Mouse (Mus musculus) thymus, adult 2 months (tissue): Measurements from ENCODE around the gene Lonrf2. TPM values are rescaled to one million over a fixed set of nuclear protein-coding genes. Genes with fewer than 3 reads are reported as not detected.

Experiments used
- DNase-seq: peaks from one replicate; pipeline ENCODE4 v3.0.0; 2021
- H3K27ac ChIP-seq: fragments of 200-500 bp; 2 replicates; pipeline ENCODE4 v1.5.1; 2012; ENCODE audit warnings: low read length, control low read depth; ENCODE audit not compliant: control insufficient read depth, insufficient read depth
- H3K27me3 ChIP-seq: fragments of 200-500 bp; 2 replicates; pipeline ENCODE4 v1.6.1; 2012; ENCODE audit warnings: mild to moderate bottlenecking, low read length, moderate library complexity, mixed read lengths; ENCODE audit not compliant: control insufficient read depth, insufficient read depth
- H3K36me3 ChIP-seq: fragments of 200-500 bp; 2 replicates; pipeline ENCODE4 v1.6.1; 2012; ENCODE audit warnings: mild to moderate bottlenecking, low read length, moderate library complexity; ENCODE audit not compliant: control insufficient read depth, insufficient read depth
- H3K4me1 ChIP-seq: fragments of 200-500 bp; replicated peaks from 2 replicates; pipeline ENCODE4 v1.6.1; 2012; ENCODE audit warnings: low read length; ENCODE audit not compliant: control insufficient read depth, insufficient read depth
- H3K4me3 ChIP-seq: fragments of 200-500 bp; 2 replicates; pipeline ENCODE4 v1.5.1; 2012; ENCODE audit warnings: mild to moderate bottlenecking, low read length, control low read depth, moderate library complexity; ENCODE audit not compliant: control insufficient read depth, insufficient read depth
- CTCF ChIP-seq: fragments of 200-500 bp; IDR thresholded peaks from 2 replicates; pipeline ENCODE4 v1.5.1; 2012; ENCODE audit warnings: mild to moderate bottlenecking, control low read depth, low read length, moderate library complexity, borderline replicate concordance; ENCODE audit not compliant: control insufficient read depth, poor library complexity, insufficient read depth; ENCODE audit errors: extremely low read depth
- POLR2A ChIP-seq: fragments of 200-500 bp; IDR thresholded peaks from 2 replicates; pipeline ENCODE4 v1.6.1; 2012; ENCODE audit warnings: mild to moderate bottlenecking, low read length, control low read depth, moderate library complexity; ENCODE audit not compliant: control insufficient read depth, poor library complexity, insufficient read depth; ENCODE audit errors: extremely low read depth
- WGBS: fragments of 180-500 bp; shearing (Covaris S2); methylation state at CpG from one replicate; pipeline ENCODE4 v1.1.7; 2018; 5-methylcytosine and 5-hydroxymethylcytosine counted together
- polyA plus RNA-seq: library from polyadenylated mRNA; depleted of rRNA; stranded (reverse); fragments of >200 nt; gene quantifications from 2 replicates; pipeline ENCODE4 v1.2.3, GENCODE M21; 2012; rRNA removed

Lonrf2 gene
- polyA plus RNA-seq, 1 experiment, result 0.46 TPM

GRCm38 (mm10) chr1:38766661-38767572 is 69.6 kb downstream of the Lonrf2 start:
- Histone ChIP-seq H3K27ac (no peak overlapping the region), H3K27me3 (no peaks in the 10 kb centered on the region), H3K36me3 (no peaks in the 10 kb centered on the region), H3K4me3 (no peak overlapping the region), H3K4me1 (no peaks in the 10 kb centered on the region)
- TF ChIP-seq POLR2A (no peak), CTCF (no peak)
- no peak for DNase-seq
- WGBS, result 90% methylated on average over 18 of the region's 18 CpGs

- Histone ChIP-seq H3K27me3 (no peaks in the 10 kb centered on the region), H3K4me1 (no peaks in the 10 kb centered on the region), H3K27ac (no peak overlapping the region), H3K4me3 (no peak overlapping the region), H3K36me3 (no peaks in the 10 kb centered on the region)
- no peak for TF ChIP-seq CTCF
- no peak for TF ChIP-seq POLR2A
- DNase-seq, result no peak
- WGBS, result 90% methylated on average over 4 of the region's 4 CpGs
Measured at GRCm38 (mm10) chr1:38766254-38766653, 70.3 kb downstream of the Lonrf2 start.

- no peak overlapping the region for H3K27ac ChIP-seq
- DNase-seq, result no peak
- no peak for TF ChIP-seq POLR2A
- no peak for TF ChIP-seq CTCF
- WGBS, result 96% methylated on average over 10 of the region's 10 CpGs
- no peak overlapping the region for H3K4me3 ChIP-seq
- H3K27me3 ChIP-seq, result no peaks in the 10 kb centered on the region
- no peaks in the 10 kb centered on the region; the same call in 1 of the 2 replicates for H3K4me1 ChIP-seq
- no peaks in the 10 kb centered on the region for H3K36me3 ChIP-seq
Measured at GRCm38 (mm10) chr1:38763960-38764613, 72.4 kb downstream of the Lonrf2 start.

- Histone ChIP-seq H3K4me1 (no peaks in the 10 kb centered on the region; the same call in 1 of the 2 replicates), H3K4me3 (no peak overlapping the region), H3K27ac (no peak overlapping the region), H3K36me3 (no peaks in the 10 kb centered on the region), H3K27me3 (no peaks in the 10 kb centered on the region)
- no peak for DNase-seq
- no peak for TF ChIP-seq CTCF
- 61% methylated on average over 9 of the region's 9 CpGs for WGBS
Measured at GRCm38 (mm10) chr1:38760424-38760823, 76.1 kb downstream of the Lonrf2 start.

GRCm38 (mm10) chr1:38757791-38758403 is 78.6 kb downstream of the Lonrf2 start:
- TF ChIP-seq POLR2A (no peak), CTCF (no peak)
- Histone ChIP-seq H3K4me3 (no peak overlapping the region), H3K27me3 (no peaks in the 10 kb centered on the region), H3K4me1 (no peaks in the 10 kb centered on the region; the same call in 1 of the 2 replicates), H3K36me3 (no peaks in the 10 kb centered on the region), H3K27ac (no peak overlapping the region)
- WGBS, result 94% methylated on average over 5 of the region's 5 CpGs
- no peak for DNase-seq

- TF ChIP-seq POLR2A (no peak), CTCF (no peak)
- 77% methylated on average over 1 of the region's 1 CpGs for WGBS
Measured at GRCm38 (mm10) chr1:38743863-38744262, 92.6 kb downstream of the Lonrf2 start.

More at GRCm38 (mm10) chr1:38743863-38744262, 92.6 kb downstream of the Lonrf2 start:
- H3K27ac ChIP-seq, result no peak overlapping the region
- H3K4me1 ChIP-seq, result no peaks in the 10 kb centered on the region
- no peaks in the 10 kb centered on the region for H3K27me3 ChIP-seq
- no peak for DNase-seq
- H3K4me3 ChIP-seq, result no peak overlapping the region
- H3K36me3 ChIP-seq, result no peaks in the 10 kb centered on the region

Other genes starting within 250 kb of the Lonrf2 start
- 39.6 and 57.2 TPM in 2 replicates for gene Aff3, start 171.8 kb downstream of the Lonrf2 start, polyA plus RNA-seq
- 20.5 and 20.9 TPM in 2 replicates for gene Chst10, start 61.5 kb upstream of the Lonrf2 start, polyA plus RNA-seq
- gene Nms, start 102.4 kb upstream of the Lonrf2 start, polyA plus RNA-seq, result 0.22 and 0.27 TPM in 2 replicates
- 18.0 and 22.2 TPM in 2 replicates for gene Pdcl3, start 148.9 kb upstream of the Lonrf2 start, polyA plus RNA-seq